Mouse (Mus musculus) liver (tissue): ENCODE data around the gene Strn4.

Experiments
- DNase-seq: peaks from one replicate; pipeline ENCODE4 v3.0.0-alpha.2; 2020; ENCODE audit warnings: mixed read lengths

Strn4 gene

GRCm38 (mm10) chr7:16815351-16815941 lies at the start of gene Strn4:
Gene Strn4, plus strand, starts transcription at chr7:16815889.
- DNase-seq, result no peak

GRCm38 (mm10) chr7:16766443-16766842 lies 49.2 kb upstream of the Strn4 start:
- DNase-seq, result no peak

- DNase-seq, result no peak
These were observed 39.8 kb upstream of the Strn4 start for GRCm38 (mm10) chr7:16775888-16776287.

- DNase-seq, result no peak
These were observed 35.6 kb upstream of the Strn4 start for GRCm38 (mm10) chr7:16780076-16780475.

GRCm38 (mm10) chr7:16780825-16781554 lies 34.7 kb upstream of the Strn4 start, which contains the start of gene Slc1a5:
Gene Slc1a5, plus strand, starts transcription at chr7:16781340.
- DNase-seq, result peak; percentile 98

GRCm38 (mm10) chr7:16781555-16781815 lies 34.2 kb upstream of the Strn4 start:
- DNase-seq, result no peak

GRCm38 (mm10) chr7:16781816-16782554 lies 33.7 kb upstream of the Strn4 start:
- peak; percentile 51 for DNase-seq

GRCm38 (mm10) chr7:16782555-16783125 lies 33.0 kb upstream of the Strn4 start:
- no peak for DNase-seq

GRCm38 (mm10) chr7:16783224-16783688 lies 32.4 kb upstream of the Strn4 start:
- peak; percentile 91 for DNase-seq

GRCm38 (mm10) chr7:16783758-16784415 lies 31.8 kb upstream of the Strn4 start:
- peak; percentile 45 for DNase-seq

- DNase-seq, result peak; percentile 63
These were observed 31.2 kb upstream of the Strn4 start for GRCm38 (mm10) chr7:16784498-16784976.

GRCm38 (mm10) chr7:16785541-16786083 lies 30.1 kb upstream of the Strn4 start:
- DNase-seq, result no peak

- DNase-seq, result no peak
These were observed 23.4 kb upstream of the Strn4 start for GRCm38 (mm10) chr7:16792316-16792715.

GRCm38 (mm10) chr7:16793010-16793725 lies 22.5 kb upstream of the Strn4 start:
- no peak for DNase-seq

- no peak for DNase-seq
These were observed 20.8 kb upstream of the Strn4 start for GRCm38 (mm10) chr7:16794886-16795285.

- DNase-seq, result no peak
These were observed 11.2 kb upstream of the Strn4 start for GRCm38 (mm10) chr7:16804409-16805028.

GRCm38 (mm10) chr7:16807936-16808335 lies 7.8 kb upstream of the Strn4 start:
- peak; percentile 53 for DNase-seq

GRCm38 (mm10) chr7:16808647-16809046 lies 7.0 kb upstream of the Strn4 start:
- no peak for DNase-seq

- DNase-seq, result peak; percentile 75
These were observed 6.0 kb upstream of the Strn4 start for GRCm38 (mm10) chr7:16809739-16810138.

- DNase-seq, result no peak
These were observed 5.2 kb upstream of the Strn4 start for GRCm38 (mm10) chr7:16810399-16810919.
